25 mouse cellular contexts compared by ENCODE assay signal in the genomic region with DNA sequence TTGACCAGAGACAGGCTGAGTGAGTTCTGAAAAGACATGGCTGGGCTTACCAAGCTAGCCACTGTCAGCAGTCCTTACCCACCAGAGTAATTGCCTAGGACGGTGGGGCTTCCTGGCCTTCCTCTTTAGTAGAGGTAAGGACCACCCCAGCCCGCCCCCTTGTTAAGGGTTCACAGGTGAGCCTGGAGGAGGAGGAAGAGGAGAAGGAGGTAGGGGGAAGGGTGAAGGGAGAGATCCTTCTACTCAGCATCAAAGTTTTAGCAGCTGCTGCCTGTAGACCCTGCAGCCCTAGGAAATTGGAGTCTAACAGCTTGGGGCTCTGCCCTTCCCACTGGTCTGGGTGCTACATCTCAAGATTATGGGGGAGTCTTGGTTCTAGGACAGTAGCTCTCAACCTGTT. TPM values are rescaled to one million over a fixed set of nuclear protein-coding genes. Genes with fewer than 3 reads are reported as not detected.
A peak's percentile ranks its signal among the peaks of the same experiment; 100 is the strongest.
DNase-seq lines count a peak whose midpoint lies in the region; ATAC-seq and TF ChIP-seq lines count a peak whose summit lies in the region.
"Had no signal": no experiment of that assay in that cellular context is flagged by ENCODE, and none has a peak within 500 bp of the region (broad histone marks: within the 10 kb centered on the region; RNA-seq: fewer than 3 reads in every experiment).

A gene (minus strand): TSS at position 101 of the 400 bp plus-strand sequence.

- H3K27me3 ChIP-seq in heart, embryonic 10.5 days (ENCODE audit: insufficient read depth, poor library complexity, severe bottlenecking): peaks cover 21% of the 10 kb centered on the region; the same call in 1 of the 2 replicates
- H3K27me3 ChIP-seq in hindbrain, embryonic 10.5 days (ENCODE audit: insufficient read depth, poor library complexity, severe bottlenecking): peaks cover 10% of the 10 kb centered on the region; the same call in 1 of the 2 replicates
- H3K27me3 ChIP-seq in hindbrain, embryonic 12.5 days: peaks cover 2% of the 10 kb centered on the region; the same call in 1 of the 2 replicates
- H3K27me3 ChIP-seq in testis, adult 2 months (ENCODE audit: control insufficient read depth, insufficient read depth, low read length): no peaks in the 10 kb centered on the region
- H3K27me3 ChIP-seq: embryonic facial prominence, embryonic 15.5 days had no signal

- H3K4me2 ChIP-seq in hindbrain, embryonic 12.5 days (replicated peaks): no peak within 1 kb of the TSS
- H3K4me2 ChIP-seq: embryonic facial prominence, embryonic 13.5 days; embryonic facial prominence, embryonic 15.5 days had no signal

- ATAC-seq in hindbrain, embryonic 12.5 days (ENCODE audit: low FRiP score): no peak
- ATAC-seq: forebrain, embryonic 14.5 days had no signal

- no peak for DNase-seq in heart, embryonic 10.5 days (ENCODE audit: low spot score)
- no peak for DNase-seq in heart, adult 11 months
- DNase-seq in hindbrain, embryonic 10.5 days (ENCODE audit: low spot score): no peak
- DNase-seq in testis, postnatal 10 days (ENCODE audit: low spot score): no peak
- DNase-seq in MN1 (ENCODE audit: low spot score): no peak
- DNase-seq: adrenal gland, adult 2 months; adrenal gland, postnatal 10 days; adrenal gland, postnatal 25 days; cerebellum, adult 11 months; cerebellum, adult 18-20 months; cerebellum, adult 8-10 months; cerebellum, adult 9-11 months; cerebellum, postnatal 14 days; cerebellum, postnatal 36 days; embryo, embryonic 11 days had no signal

- no peak within 1 kb of the TSS for H3K4me3 ChIP-seq in heart, embryonic 10.5 days
- no peak within 1 kb of the TSS for H3K4me3 ChIP-seq in hindbrain, embryonic 10.5 days
- H3K4me3 ChIP-seq in hindbrain, embryonic 12.5 days: no peak within 1 kb of the TSS
- no peak within 1 kb of the TSS for H3K4me3 ChIP-seq in testis, adult 2 months (ENCODE audit: control insufficient read depth, low read depth, low read length)
- H3K4me3 ChIP-seq: embryonic facial prominence, embryonic 13.5 days; embryonic facial prominence, embryonic 15.5 days; erythroblast, embryonic 14.5 days had no signal

- 58% methylated on average over 2 of the region's 2 CpGs for WGBS in heart, embryonic 10.5 days
- WGBS in hindbrain, embryonic 10.5 days: 86% methylated on average over 2 of the region's 2 CpGs
- WGBS in hindbrain, embryonic 12.5 days: 82% methylated on average over 2 of the region's 2 CpGs

- no peak for TF ChIP-seq POLR2A in testis, adult 2 months (IDR thresholded peaks at IDR 0.05; ENCODE audit: control insufficient read depth, low read depth, low read length)

- 0 out of 2 replicates have a peak within 1 kb of the TSS, but pooled peaks have one; percentile 6 for H3K27ac ChIP-seq in heart, embryonic 10.5 days
- H3K27ac ChIP-seq in hindbrain, embryonic 10.5 days: peak within 1 kb of the TSS; percentile 2; the same call in 1 of the 2 replicates
- H3K27ac ChIP-seq in hindbrain, embryonic 12.5 days: no peak within 1 kb of the TSS
- no peak within 1 kb of the TSS for H3K27ac ChIP-seq in testis, adult 2 months (ENCODE audit: control insufficient read depth, insufficient read depth, low read depth, low read length)
- H3K27ac ChIP-seq: embryonic facial prominence, embryonic 13.5 days; embryonic facial prominence, embryonic 15.5 days had no signal

- no peak within 1 kb of the TSS for H3K9ac ChIP-seq in hindbrain, embryonic 12.5 days
- H3K9ac ChIP-seq: embryonic facial prominence, embryonic 13.5 days; embryonic facial prominence, embryonic 15.5 days had no signal

- no peaks in the 10 kb centered on the region for H3K36me3 ChIP-seq in heart, embryonic 10.5 days
- no peaks in the 10 kb centered on the region for H3K36me3 ChIP-seq in hindbrain, embryonic 10.5 days
- no peaks in the 10 kb centered on the region for H3K36me3 ChIP-seq in hindbrain, embryonic 12.5 days
- no peaks in the 10 kb centered on the region for H3K36me3 ChIP-seq in testis, adult 2 months (ENCODE audit: control insufficient read depth, insufficient read depth, low read length)
- H3K36me3 ChIP-seq: embryonic facial prominence, embryonic 13.5 days; embryonic facial prominence, embryonic 15.5 days had no signal

- no peak for TF ChIP-seq CTCF in testis, adult 2 months (IDR thresholded peaks at IDR 0.05; ENCODE audit: control insufficient read depth, insufficient read depth, insufficient replicate concordance, low read depth, low read length)

- peaks cover 19% of the 10 kb centered on the region for H3K4me1 ChIP-seq in heart, embryonic 10.5 days
- peaks cover 22% of the 10 kb centered on the region for H3K4me1 ChIP-seq in hindbrain, embryonic 10.5 days (replicated peaks)
- peaks cover 6% of the 10 kb centered on the region for H3K4me1 ChIP-seq in hindbrain, embryonic 12.5 days
- no peaks in the 10 kb centered on the region for H3K4me1 ChIP-seq in testis, adult 2 months (ENCODE audit: control insufficient read depth, insufficient read depth, low read length)
- H3K4me1 ChIP-seq: embryonic facial prominence, embryonic 13.5 days had no signal

- no peaks in the 10 kb centered on the region for H3K9me3 ChIP-seq in heart, embryonic 10.5 days
- H3K9me3 ChIP-seq in hindbrain, embryonic 10.5 days: no peaks in the 10 kb centered on the region
- no peaks in the 10 kb centered on the region for H3K9me3 ChIP-seq in hindbrain, embryonic 12.5 days (replicated peaks)
- H3K9me3 ChIP-seq: embryonic facial prominence, embryonic 13.5 days; embryonic facial prominence, embryonic 15.5 days had no signal

RNA-seq across cellular contexts. Expression of the gene that starts here (rescaled TPM):
- not detected in 2 replicates for polyA plus RNA-seq in heart, embryonic 10.5 days (2016; fragmentation: Nextera tagmentation; extraction: Ambion mirVana)
- 0.06 TPM in 1 of 2 replicates, not detected in the other for polyA plus RNA-seq in hindbrain, embryonic 10.5 days (2016; fragmentation: Nextera tagmentation; extraction: Ambion mirVana)
- 0.09 TPM in 1 of 2 replicates, not detected in the other for polyA plus RNA-seq in hindbrain, embryonic 12.5 days (2016; fragmentation: Nextera tagmentation; extraction: Ambion mirVana)
- 11.0 and 11.8 TPM in 2 replicates for polyA plus RNA-seq in testis, adult 2 months (2012; rRNA removed)
- polyA plus RNA-seq: adrenal gland, adult 2 months; brain, embryonic 14.5 days; C2C12; embryonic facial prominence, embryonic 11.5 days; embryonic facial prominence, embryonic 13.5 days; embryonic facial prominence, embryonic 15.5 days; erythroblast, embryonic 14.5 days; forebrain, embryonic 14.5 days; forebrain, embryonic 16.5 days had no signal

Comparison
In these comparisons a context has a peak if more than half of its experiments do, and no peak if none do; other contexts are left out.
1. RNA of the gene that starts here (polyA plus RNA-seq): 11.0 to 11.8 TPM in testis, adult 2 months; 0.09 TPM in hindbrain, embryonic 12.5 days, not detected in heart, embryonic 10.5 days and 0.06 TPM in hindbrain, embryonic 10.5 days; every median in the first group is over 10 times any median in the second.
2. H3K27ac ChIP-seq: peak in heart, embryonic 10.5 days (single experiment) and hindbrain, embryonic 10.5 days (single experiment); none in hindbrain, embryonic 12.5 days (single experiment) and testis, adult 2 months (single experiment).